Mouse (Mus musculus): ENCODE data around the gene Oaf. TPM values are rescaled to one million over a fixed set of nuclear protein-coding genes. Genes with fewer than 3 reads are reported as not detected.

The Oaf gene
- polyA plus RNA-seq, 1 experiment from 2014 or later, result 37.8 TPM

Other genes starting within 250 kb of the Oaf start
- gene Arhgef12, start 132.7 kb downstream of the Oaf start, polyA plus RNA-seq (2014; fragmentation: Nextera tagmentation; extraction: Ambion mirVana), result 9.6 and 16.8 TPM in 2 replicates
- gene Tmem136, start 123.3 kb downstream of the Oaf start, polyA plus RNA-seq (2014; fragmentation: Nextera tagmentation; extraction: Ambion mirVana), result 14.1 and 20.0 TPM in 2 replicates
- gene Pou2f3, start 29.5 kb downstream of the Oaf start, polyA plus RNA-seq (2014; fragmentation: Nextera tagmentation; extraction: Ambion mirVana), result not detected in 2 replicates
- gene Trim29, start 70.9 kb upstream of the Oaf start, polyA plus RNA-seq (2014; fragmentation: Nextera tagmentation; extraction: Ambion mirVana), result 0.13 and 0.31 TPM in 2 replicates

Data from heart, embryonic 11.5 days (tissue).